In the genomic region with DNA sequence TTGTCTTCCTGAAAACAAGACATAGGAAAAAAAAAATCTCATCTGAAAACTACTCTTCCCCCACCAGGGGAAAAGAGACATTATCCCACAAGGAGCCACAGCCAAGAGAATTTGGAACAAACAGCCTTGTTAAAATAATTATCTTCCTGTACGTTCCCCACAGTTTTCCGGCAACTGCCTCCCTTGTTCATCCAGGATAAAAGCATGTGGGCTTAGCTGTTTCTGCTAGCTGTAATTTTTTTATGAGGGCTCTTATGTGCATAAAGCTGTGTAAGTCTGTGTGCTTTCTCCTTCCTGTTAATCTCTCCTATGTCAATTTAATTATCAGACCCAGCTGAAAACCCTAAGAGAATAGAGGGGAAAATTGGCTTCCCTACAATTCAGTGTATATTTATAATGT, we compare ENCODE assay signal across 23 mouse cellular contexts. TPM values are rescaled to one million over a fixed set of nuclear protein-coding genes. Genes with fewer than 3 reads are reported as not detected.
DNase-seq lines count a peak whose midpoint lies in the region; ATAC-seq and TF ChIP-seq lines count a peak whose summit lies in the region.
"Had no signal": no experiment of that assay in that cellular context is flagged by ENCODE, and none has a peak within 500 bp of the region (broad histone marks: within the 10 kb centered on the region; RNA-seq: fewer than 3 reads in every experiment).

No protein-coding gene starts in this region.

- peak; percentile 33 for DNase-seq in embryonic facial prominence, embryonic 14.5 days (ENCODE audit: low spot score)
- DNase-seq in embryonic facial prominence, embryonic 10.5 days (ENCODE audit: low spot score) = no peak
- no peak for DNase-seq in hindbrain, embryonic 14.5 days (ENCODE audit: low spot score)
- no peak for DNase-seq in hindbrain, embryonic 10.5 days (ENCODE audit: low spot score)
- DNase-seq in midbrain, postnatal 0 days (ENCODE audit: low spot score) = peak; percentile 8
- DNase-seq in midbrain, embryonic 11.5 days (ENCODE audit: low spot score, missing footprints) = no peak
- DNase-seq in gastrocnemius, adult 18-20 months (ENCODE audit: low spot score) = no peak
- DNase-seq: cerebellum, adult 8-10 months; gastrocnemius, postnatal 14 days; heart, postnatal 14 days; kidney, adult 9 months; kidney, postnatal 36 days; liver, embryonic 13.5 days; thymus, postnatal 14 days had no signal

- no peak overlapping the region for H3K9ac ChIP-seq in embryonic facial prominence, embryonic 14.5 days (ENCODE audit: low read depth, low read length)
- H3K9ac ChIP-seq in hindbrain, embryonic 14.5 days = no peak overlapping the region
- H3K9ac ChIP-seq in midbrain, postnatal 0 days (replicated peaks; ENCODE audit: low read length, poor library complexity, severe bottlenecking) = no peak overlapping the region
- H3K9ac ChIP-seq in midbrain, embryonic 11.5 days (ENCODE audit: low read length) = no peak overlapping the region
- H3K9ac ChIP-seq: embryonic facial prominence, embryonic 15.5 days; liver, embryonic 13.5 days; lung, embryonic 15.5 days; neural tube, embryonic 12.5 days had no signal

- TF ChIP-seq CTCF in midbrain, postnatal 0 days (IDR thresholded peaks at IDR 0.05) = no peak

- ATAC-seq in embryonic facial prominence, embryonic 14.5 days (ENCODE audit: low read depth) = no peak
- no peak for ATAC-seq in hindbrain, embryonic 14.5 days (ENCODE audit: low FRiP score)
- no peak for ATAC-seq in midbrain, postnatal 0 days (ENCODE audit: low FRiP score)
- no peak for ATAC-seq in midbrain, embryonic 11.5 days (ENCODE audit: low FRiP score)
- no peak for ATAC-seq in cerebellum, adult (ENCODE audit: insufficient number of reproducible peaks, low FRiP score, low TSS enrichment)
- ATAC-seq: CD4-positive, CD25-positive, alpha-beta regulatory T cell, adult 4 months had no signal

- no peak overlapping the region for H3K4me2 ChIP-seq in embryonic facial prominence, embryonic 14.5 days (ENCODE audit: low read depth, low read length)
- no peak overlapping the region for H3K4me2 ChIP-seq in hindbrain, embryonic 14.5 days (replicated peaks)
- no peak overlapping the region for H3K4me2 ChIP-seq in midbrain, postnatal 0 days (ENCODE audit: low read depth, low read length, poor library complexity, severe bottlenecking)
- H3K4me2 ChIP-seq in midbrain, embryonic 11.5 days = no peak overlapping the region
- H3K4me2 ChIP-seq: embryonic facial prominence, embryonic 15.5 days; heart, embryonic 11.5 days; liver, embryonic 13.5 days; lung, embryonic 15.5 days; neural tube, embryonic 12.5 days had no signal

- H3K4me1 ChIP-seq in embryonic facial prominence, embryonic 14.5 days (ENCODE audit: control insufficient read depth, insufficient read depth, low read length) = no peaks in the 10 kb centered on the region
- H3K4me1 ChIP-seq in embryonic facial prominence, embryonic 10.5 days = no peaks in the 10 kb centered on the region
- peaks cover 15% of the 10 kb centered on the region; the same call in 1 of the 2 replicates for H3K4me1 ChIP-seq in hindbrain, embryonic 14.5 days (replicated peaks; ENCODE audit: control insufficient read depth, insufficient read depth, low read length)
- no peaks in the 10 kb centered on the region for H3K4me1 ChIP-seq in hindbrain, embryonic 10.5 days (replicated peaks)
- no peaks in the 10 kb centered on the region for H3K4me1 ChIP-seq in midbrain, postnatal 0 days (ENCODE audit: insufficient read depth, low read length)
- H3K4me1 ChIP-seq in midbrain, embryonic 11.5 days (ENCODE audit: control insufficient read depth, insufficient read depth, low read length) = 0 out of 2 replicates have a peak, but pooled peaks cover 2% of the 10 kb centered on the region
- H3K4me1 ChIP-seq: embryonic facial prominence, embryonic 15.5 days; liver, embryonic 13.5 days; lung, embryonic 15.5 days; neural tube, embryonic 12.5 days had no signal

- H3K9me3 ChIP-seq in embryonic facial prominence, embryonic 14.5 days (ENCODE audit: control insufficient read depth, low read length) = 0 out of 2 replicates have a peak, but pooled peaks cover 6% of the 10 kb centered on the region
- H3K9me3 ChIP-seq in embryonic facial prominence, embryonic 10.5 days = no peaks in the 10 kb centered on the region
- peaks cover 7% of the 10 kb centered on the region; the same call in 1 of the 2 replicates for H3K9me3 ChIP-seq in hindbrain, embryonic 14.5 days (ENCODE audit: control insufficient read depth, low read length)
- H3K9me3 ChIP-seq in hindbrain, embryonic 10.5 days = no peaks in the 10 kb centered on the region; the same call in 1 of the 2 replicates
- H3K9me3 ChIP-seq in midbrain, postnatal 0 days (ENCODE audit: low read length) = no peaks in the 10 kb centered on the region
- H3K9me3 ChIP-seq in midbrain, embryonic 11.5 days (ENCODE audit: control insufficient read depth, low read length) = no peaks in the 10 kb centered on the region
- H3K9me3 ChIP-seq: embryonic facial prominence, embryonic 15.5 days; G1E; liver, embryonic 13.5 days; lung, embryonic 15.5 days; neural tube, embryonic 12.5 days had no signal

- H3K27me3 ChIP-seq in embryonic facial prominence, embryonic 14.5 days (replicated peaks; ENCODE audit: control insufficient read depth, insufficient read depth, low read length) = no peaks in the 10 kb centered on the region
- H3K27me3 ChIP-seq in embryonic facial prominence, embryonic 10.5 days (replicated peaks; ENCODE audit: low read depth, poor library complexity, severe bottlenecking) = no peaks in the 10 kb centered on the region
- no peaks in the 10 kb centered on the region for H3K27me3 ChIP-seq in hindbrain, embryonic 14.5 days (ENCODE audit: control insufficient read depth, insufficient read depth, low read length)
- H3K27me3 ChIP-seq in hindbrain, embryonic 10.5 days (ENCODE audit: insufficient read depth, poor library complexity, severe bottlenecking) = no peaks in the 10 kb centered on the region
- H3K27me3 ChIP-seq in midbrain, postnatal 0 days (ENCODE audit: insufficient read depth, low read length) = no peaks in the 10 kb centered on the region
- no peaks in the 10 kb centered on the region for H3K27me3 ChIP-seq in midbrain, embryonic 11.5 days (ENCODE audit: control insufficient read depth, insufficient read depth, low read length)
- H3K27me3 ChIP-seq: embryonic facial prominence, embryonic 15.5 days; liver, embryonic 13.5 days; lung, embryonic 15.5 days; neural tube, embryonic 12.5 days had no signal

- no peaks in the 10 kb centered on the region for H3K36me3 ChIP-seq in embryonic facial prominence, embryonic 14.5 days (ENCODE audit: control insufficient read depth, insufficient read depth, low read length)
- no peaks in the 10 kb centered on the region for H3K36me3 ChIP-seq in embryonic facial prominence, embryonic 10.5 days (replicated peaks)
- no peaks in the 10 kb centered on the region for H3K36me3 ChIP-seq in hindbrain, embryonic 14.5 days (replicated peaks; ENCODE audit: control insufficient read depth, insufficient read depth)
- H3K36me3 ChIP-seq in hindbrain, embryonic 10.5 days = no peaks in the 10 kb centered on the region
- no peaks in the 10 kb centered on the region for H3K36me3 ChIP-seq in midbrain, postnatal 0 days (ENCODE audit: insufficient read depth, low read length)
- H3K36me3 ChIP-seq in midbrain, embryonic 11.5 days (ENCODE audit: control insufficient read depth, insufficient read depth, low read length) = no peaks in the 10 kb centered on the region
- H3K36me3 ChIP-seq: embryonic facial prominence, embryonic 15.5 days; G1E; liver, embryonic 13.5 days; lung, embryonic 15.5 days; neural tube, embryonic 12.5 days had no signal

- no peak overlapping the region for H3K27ac ChIP-seq in embryonic facial prominence, embryonic 14.5 days (replicated peaks; ENCODE audit: low read depth, low read length)
- H3K27ac ChIP-seq in embryonic facial prominence, embryonic 10.5 days (replicated peaks) = no peak overlapping the region
- H3K27ac ChIP-seq in hindbrain, embryonic 14.5 days = peak overlapping the region; percentile 56; the same call in 1 of the 2 replicates
- no peak overlapping the region for H3K27ac ChIP-seq in hindbrain, embryonic 10.5 days
- H3K27ac ChIP-seq in midbrain, postnatal 0 days (ENCODE audit: low read depth, low read length) = no peak overlapping the region
- H3K27ac ChIP-seq in midbrain, embryonic 11.5 days (ENCODE audit: low read depth, low read length) = no peak overlapping the region
- H3K27ac ChIP-seq: embryonic facial prominence, embryonic 15.5 days; liver, embryonic 13.5 days; lung, embryonic 15.5 days; macrophage; neural tube, embryonic 12.5 days; stomach, postnatal 0 days had no signal

- H3K4me3 ChIP-seq in embryonic facial prominence, embryonic 14.5 days (ENCODE audit: low read depth, low read length) = no peak overlapping the region
- no peak overlapping the region for H3K4me3 ChIP-seq in embryonic facial prominence, embryonic 10.5 days
- H3K4me3 ChIP-seq in hindbrain, embryonic 14.5 days (replicated peaks; ENCODE audit: low read length) = no peak overlapping the region
- no peak overlapping the region for H3K4me3 ChIP-seq in hindbrain, embryonic 10.5 days
- no peak overlapping the region for H3K4me3 ChIP-seq in midbrain, postnatal 0 days (ENCODE audit: low read depth, low read length)
- H3K4me3 ChIP-seq in midbrain, embryonic 11.5 days (ENCODE audit: low read depth, low read length) = no peak overlapping the region
- H3K4me3 ChIP-seq: embryonic facial prominence, embryonic 15.5 days; liver, embryonic 13.5 days; lung, embryonic 15.5 days; neural tube, embryonic 12.5 days had no signal

- 46% methylated on average over 2 of the region's 2 CpGs for WGBS in embryonic facial prominence, embryonic 14.5 days
- WGBS in embryonic facial prominence, embryonic 10.5 days = 80% methylated on average over 2 of the region's 2 CpGs
- WGBS in hindbrain, embryonic 14.5 days = 56% methylated on average over 2 of the region's 2 CpGs
- WGBS in hindbrain, embryonic 10.5 days = 89% methylated on average over 2 of the region's 2 CpGs
- WGBS in midbrain, postnatal 0 days = 23% methylated on average over 2 of the region's 2 CpGs
- whole genome bisulfite sequencing in midbrain, embryonic 11.5 days = 81% methylated on average over 2 of the region's 2 CpGs

RNA-seq across cellular contexts. Expression of gene Nsmce3, which starts 42.3 kb away (rescaled TPM):
- 11.4 and 12.0 TPM in 2 replicates for polyA plus RNA-seq in embryonic facial prominence, embryonic 14.5 days (2014; fragmentation: Nextera tagmentation; extraction: Ambion mirVana)
- polyA plus RNA-seq in embryonic facial prominence, embryonic 10.5 days (2016; fragmentation: Nextera tagmentation; extraction: Ambion mirVana) = 10.4 and 11.2 TPM in 2 replicates
- 11.7 and 12.2 TPM in 2 replicates for polyA plus RNA-seq in hindbrain, embryonic 14.5 days (2014; fragmentation: Nextera tagmentation; extraction: Ambion mirVana)
- polyA plus RNA-seq in hindbrain, embryonic 10.5 days (2016; fragmentation: Nextera tagmentation; extraction: Ambion mirVana) = 10.6 and 12.1 TPM in 2 replicates
- 14.4 and 18.8 TPM in 2 replicates for total RNA-seq in midbrain, postnatal 0 days (2014; rRNA removed)
- polyA plus RNA-seq in midbrain, postnatal 0 days (2015; fragmentation: Nextera tagmentation; extraction: Ambion mirVana) = 9.2 and 9.9 TPM in 2 replicates
- 13.1 and 13.3 TPM in 2 replicates for polyA plus RNA-seq in midbrain, embryonic 11.5 days (2014; fragmentation: Nextera tagmentation; extraction: Ambion mirVana)
- 1 to 10 TPM; 2.5 to 2.6 TPM for total RNA-seq in gastrocnemius, adult 18-20 months (2021)

Comparison
In these comparisons a context has a peak if more than half of its experiments do, and no peak if none do; other contexts are left out.
1. DNase-seq: peak in embryonic facial prominence, embryonic 14.5 days (single experiment) and midbrain, postnatal 0 days (single experiment); none in embryonic facial prominence, embryonic 10.5 days (single experiment), hindbrain, embryonic 14.5 days (single experiment), hindbrain, embryonic 10.5 days (single experiment), midbrain, embryonic 11.5 days (single experiment) and gastrocnemius, adult 18-20 months (single experiment).